In the genomic region with DNA sequence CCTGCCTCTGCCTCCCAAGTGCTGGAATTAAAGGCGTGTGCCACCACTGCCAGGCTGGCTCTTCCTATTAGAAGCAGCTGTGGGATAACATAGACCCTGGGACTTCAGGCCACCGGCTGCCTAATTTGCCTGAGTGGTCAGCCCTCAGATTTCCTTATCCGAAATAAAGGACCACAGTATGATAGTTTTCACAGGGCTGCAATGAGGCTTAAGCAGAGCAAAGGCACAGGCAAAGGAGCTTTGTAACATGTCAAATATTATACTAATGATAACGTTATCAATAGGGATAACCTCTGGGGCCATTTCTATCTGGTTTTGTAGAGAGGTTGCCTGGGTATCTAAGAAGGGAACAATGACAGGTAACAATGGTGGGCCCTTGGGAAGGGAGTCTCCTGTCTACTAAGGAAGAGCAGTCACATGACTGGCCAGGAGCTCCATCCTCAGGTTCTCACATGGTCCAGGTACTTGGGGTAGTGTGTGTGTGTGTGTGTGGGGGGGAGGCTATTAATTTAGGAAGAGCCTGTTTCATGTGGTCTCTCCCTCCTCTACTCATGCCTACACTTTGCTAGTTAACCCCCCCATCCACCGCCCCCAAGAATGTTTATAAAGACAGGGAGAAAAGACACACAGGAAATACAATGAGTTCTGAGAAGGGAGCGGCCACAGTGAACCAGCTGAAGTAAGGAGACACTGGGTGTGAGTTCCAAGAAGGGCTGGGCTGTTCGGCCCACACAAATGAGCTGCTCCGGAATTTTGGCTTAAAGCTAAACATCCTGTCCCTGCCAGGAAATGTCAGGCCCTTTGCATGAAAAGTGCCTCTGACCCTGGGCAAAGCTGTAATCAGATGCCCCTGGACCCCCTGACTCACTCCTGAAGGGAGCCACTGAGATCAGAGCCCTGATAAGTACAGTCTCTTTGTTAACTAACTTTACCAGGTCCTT, we compare ENCODE assay signal across 8 mouse cellular contexts. TPM values are rescaled to one million over a fixed set of nuclear protein-coding genes. Genes with fewer than 3 reads are reported as not detected.
DNase-seq lines count a peak whose midpoint lies in the region; TF ChIP-seq lines count a peak whose summit lies in the region.

No protein-coding gene starts in this region.

- H3K4me1 ChIP-seq in thymus, adult 2 months (replicated peaks; ENCODE audit: control insufficient read depth, insufficient read depth, low read length): 0 out of 2 replicates have a peak, but pooled peaks cover 3% of the 10 kb centered on the region

- TF ChIP-seq CTCF in thymus, adult 2 months (IDR thresholded peaks at IDR 0.05; ENCODE audit: borderline replicate concordance, control insufficient read depth, extremely low read depth, insufficient read depth, low read length, poor library complexity): no peak

- H3K27me3 ChIP-seq in thymus, adult 2 months (ENCODE audit: control insufficient read depth, insufficient read depth, low read length): no peaks in the 10 kb centered on the region

- no peak for TF ChIP-seq POLR2A in thymus, adult 2 months (IDR thresholded peaks at IDR 0.05; ENCODE audit: control insufficient read depth, extremely low read depth, insufficient read depth, low read length, poor library complexity)

- peak; percentile 40 to 51 for DNase-seq in urinary bladder, postnatal 4 days (ENCODE audit: low spot score in 2 of 2)
- DNase-seq in urinary bladder, postnatal 25 days (ENCODE audit: low spot score): no peak
- peak; percentile 42 for DNase-seq in heart, adult 8-10 months (ENCODE audit: low spot score)
- peak; percentile 29 for DNase-seq in liver
- DNase-seq in cerebellum, adult 8-10 months: no peak
- no peak for DNase-seq in thymus, adult 2 months
- no peak for DNase-seq in spleen, postnatal 10 days (ENCODE audit: low spot score in 2 of 2)
- DNase-seq in right cerebral cortex, postnatal 4 days: no peak

- no peaks in the 10 kb centered on the region for H3K36me3 ChIP-seq in thymus, adult 2 months (ENCODE audit: control insufficient read depth, insufficient read depth, low read length)

- no peak overlapping the region for H3K4me3 ChIP-seq in thymus, adult 2 months (ENCODE audit: control insufficient read depth, insufficient read depth, low read length)

- no peak overlapping the region for H3K27ac ChIP-seq in thymus, adult 2 months (ENCODE audit: control insufficient read depth, insufficient read depth, low read length)

- WGBS in thymus, adult 2 months: 89% methylated on average over 8 of the region's 8 CpGs

RNA-seq across cellular contexts. Expression of gene Zfp326, which starts 17.3 kb away (rescaled TPM):
- total RNA-seq in heart, adult 8-10 months (2022): 10 to 100 TPM in 3 of 4 experiments, 1 to 10 TPM in 1; 10.0 to 15.6 (median 11.0) TPM
- polyA plus RNA-seq in thymus, adult 2 months (2012; rRNA removed): 11.3 and 12.4 TPM in 2 replicates

Comparison
In these comparisons a context has a peak if more than half of its experiments do, and no peak if none do; other contexts are left out.
1. DNase-seq: peak in urinary bladder, postnatal 4 days (2 of 2), heart, adult 8-10 months (single experiment) and liver (single experiment); none in urinary bladder, postnatal 25 days (single experiment), cerebellum, adult 8-10 months (single experiment), thymus, adult 2 months (single experiment), spleen, postnatal 10 days (0 of 2) and right cerebral cortex, postnatal 4 days (single experiment).